Mouse (Mus musculus) heart, embryonic 16.5 days (tissue): ENCODE measurements at regions not wholly inside any gene's neighbourhood (a gene's known extent, or its start where the extent isn't known, plus 50 kb on each side); places are given as distances from the start of the nearest gene placed in this dataset.

Source experiments
- ATAC-seq: fragments of 200-750 bp; cut with Nextera tagmentation; replicated peaks from 2 replicates; pipeline ENCODE4 v1.8.0; 2017; ENCODE audit warnings: moderate number of reproducible peaks; ENCODE audit not compliant: insufficient read depth, low FRiP score; ENCODE audit errors: extremely low read depth
- H3K27ac ChIP-seq: fragments of 300-500 bp; sonication (generic); 2 replicates; pipeline ENCODE4 v1.5.1; 2014; ENCODE audit warnings: mild to moderate bottlenecking, low read length, control low read depth, moderate library complexity
- H3K27me3 ChIP-seq: fragments of 300-500 bp; sonication (generic); 2 replicates; pipeline ENCODE4 v1.6.1; 2014; ENCODE audit warnings: low read length, mixed read lengths; ENCODE audit not compliant: control insufficient read depth, insufficient read depth
- H3K36me3 ChIP-seq: fragments of 300-500 bp; sonication (generic); 2 replicates; pipeline ENCODE4 v1.6.1; 2014; ENCODE audit not compliant: control insufficient read depth, insufficient read depth
- H3K4me1 ChIP-seq: fragments of 300-500 bp; sonication (generic); 2 replicates; pipeline ENCODE4 v1.6.1; 2014; ENCODE audit warnings: low read length, mixed read lengths; ENCODE audit not compliant: control insufficient read depth, insufficient read depth
- H3K4me2 ChIP-seq: fragments of 300-500 bp; sonication (generic); 2 replicates; pipeline ENCODE4 v1.6.1; 2014; ENCODE audit warnings: low read depth, mild to moderate bottlenecking, control low read depth, low read length
- H3K4me3 ChIP-seq: fragments of 300-500 bp; sonication (generic); 2 replicates; pipeline ENCODE4 v1.5.1; 2014; ENCODE audit warnings: mild to moderate bottlenecking, control low read depth, low read length
- H3K9ac ChIP-seq: fragments of 300-500 bp; sonication (generic); 2 replicates; pipeline ENCODE4 v1.6.1; 2014; ENCODE audit warnings: low read length, control low read depth
- H3K9me3 ChIP-seq: fragments of 300-500 bp; sonication (generic); replicated peaks from 2 replicates; pipeline ENCODE4 v1.6.1; 2016; ENCODE audit warnings: low read length; ENCODE audit not compliant: control insufficient read depth
- WGBS: fragments of 180-500 bp; shearing (Covaris S2); extraction: QIAGEN DNeasy Blood & Tissue Kit; methylation state at CpG from one replicate; pipeline ENCODE4 v1.1.7; 2014; 5-methylcytosine and 5-hydroxymethylcytosine counted together

DNA sequence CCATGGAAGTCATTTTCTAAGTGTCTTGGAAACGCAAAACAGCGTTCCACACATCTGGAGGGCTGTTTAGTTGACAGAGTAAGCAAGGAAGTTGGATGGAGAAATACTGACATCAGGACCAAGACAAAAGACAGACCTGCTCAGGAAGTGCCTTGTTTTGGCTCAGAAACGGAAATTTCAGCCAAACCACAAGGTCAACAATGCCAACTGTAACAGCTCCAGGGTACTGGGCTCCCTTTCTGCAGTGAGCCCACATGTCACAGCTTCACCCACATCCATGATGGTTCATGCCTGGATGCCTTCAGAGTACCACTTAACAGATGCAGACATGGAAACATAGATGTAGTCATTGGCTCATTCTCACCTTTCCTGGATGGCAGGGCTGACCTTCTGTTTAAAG lies 296.2 kb downstream of the Fut8 start:
- no peak overlapping the region for H3K4me2 ChIP-seq
- no peaks in the 10 kb centered on the region for H3K9me3 ChIP-seq
- ATAC-seq, result no peak
- H3K4me3 ChIP-seq, result no peak overlapping the region
- no peaks in the 10 kb centered on the region for H3K36me3 ChIP-seq
- H3K4me1 ChIP-seq, result 0 out of 2 replicates have a peak, but pooled peaks cover 2% of the 10 kb centered on the region
- no peak overlapping the region for H3K9ac ChIP-seq
- 60% methylated on average over 3 of the region's 3 CpGs for WGBS
- H3K27ac ChIP-seq, result no peak overlapping the region
- no peaks in the 10 kb centered on the region; the same call in 1 of the 2 replicates for H3K27me3 ChIP-seq

DNA sequence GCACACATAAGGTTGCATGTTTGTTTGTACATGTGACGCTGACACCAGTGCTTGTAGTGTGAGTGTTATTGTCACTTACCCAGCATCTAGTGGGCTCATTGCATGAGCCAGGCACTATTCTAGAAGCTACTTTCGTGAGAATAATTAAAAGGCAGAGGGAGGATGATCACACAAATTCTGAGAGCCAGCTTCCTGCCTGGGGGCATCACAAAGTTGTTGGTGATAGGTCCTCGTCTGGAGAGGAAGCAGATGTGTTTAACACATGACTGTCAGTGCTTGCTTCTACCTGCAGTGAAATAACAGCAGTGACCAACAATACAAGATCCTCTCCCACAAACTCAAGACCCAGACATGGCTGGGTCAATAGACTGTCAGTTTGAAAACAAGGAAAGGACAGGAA lies 297.2 kb downstream of the Fut8 start:
- H3K27ac ChIP-seq, result no peak overlapping the region
- H3K9me3 ChIP-seq, result no peaks in the 10 kb centered on the region
- H3K4me1 ChIP-seq, result 0 out of 2 replicates have a peak, but pooled peaks cover 2% of the 10 kb centered on the region
- no peaks in the 10 kb centered on the region for H3K36me3 ChIP-seq
- H3K9ac ChIP-seq, result no peak overlapping the region
- no peak for ATAC-seq
- no peak overlapping the region for H3K4me3 ChIP-seq
- no peak overlapping the region for H3K4me2 ChIP-seq
- H3K27me3 ChIP-seq, result no peaks in the 10 kb centered on the region; the same call in 1 of the 2 replicates
- WGBS, result 66% methylated on average over 3 of the region's 3 CpGs

DNA sequence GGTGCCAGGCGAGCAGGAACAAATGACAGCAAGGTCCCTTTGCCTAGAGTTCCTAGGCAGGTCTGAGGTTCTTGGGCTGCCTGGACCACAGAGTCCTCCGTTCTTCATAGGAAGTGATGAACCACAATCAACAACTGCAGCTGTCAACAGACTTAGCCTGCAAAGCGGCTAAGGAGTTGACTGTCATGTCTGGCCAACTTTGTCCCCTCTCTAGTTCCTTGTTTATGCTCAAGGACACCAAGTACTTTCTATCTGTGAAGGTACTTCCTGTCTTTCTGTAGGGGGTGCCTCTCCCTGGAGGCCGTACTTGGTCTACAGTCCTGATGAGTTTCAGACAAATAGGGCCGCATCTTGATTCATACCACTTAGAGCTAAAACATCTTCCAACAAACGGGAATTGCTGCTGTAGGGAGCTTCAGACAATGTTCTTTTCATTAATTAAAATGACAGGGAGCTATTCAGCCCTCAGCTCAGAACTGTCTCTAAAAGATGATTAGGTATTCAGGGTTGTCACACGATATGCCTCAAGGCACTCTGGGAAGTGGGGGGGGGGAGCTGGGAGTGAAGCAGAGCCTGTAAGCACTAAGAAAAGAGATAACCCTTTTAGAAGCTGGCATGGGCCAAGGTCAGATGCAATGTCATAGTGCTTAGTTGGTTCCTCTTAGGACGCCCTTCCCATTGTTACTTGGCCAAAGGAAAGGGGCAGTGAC lies 299.4 kb downstream of the Fut8 start:
- WGBS, result 62% methylated on average over 8 of the region's 8 CpGs
- Histone ChIP-seq H3K4me1 (0 out of 2 replicates have a peak, but pooled peaks cover 2% of the 10 kb centered on the region), H3K4me2 (no peak overlapping the region), H3K9ac (no peak overlapping the region), H3K27ac (no peak overlapping the region), H3K9me3 (no peaks in the 10 kb centered on the region), H3K4me3 (no peak overlapping the region), H3K27me3 (no peaks in the 10 kb centered on the region), H3K36me3 (no peaks in the 10 kb centered on the region)
- ATAC-seq, result no peak

DNA sequence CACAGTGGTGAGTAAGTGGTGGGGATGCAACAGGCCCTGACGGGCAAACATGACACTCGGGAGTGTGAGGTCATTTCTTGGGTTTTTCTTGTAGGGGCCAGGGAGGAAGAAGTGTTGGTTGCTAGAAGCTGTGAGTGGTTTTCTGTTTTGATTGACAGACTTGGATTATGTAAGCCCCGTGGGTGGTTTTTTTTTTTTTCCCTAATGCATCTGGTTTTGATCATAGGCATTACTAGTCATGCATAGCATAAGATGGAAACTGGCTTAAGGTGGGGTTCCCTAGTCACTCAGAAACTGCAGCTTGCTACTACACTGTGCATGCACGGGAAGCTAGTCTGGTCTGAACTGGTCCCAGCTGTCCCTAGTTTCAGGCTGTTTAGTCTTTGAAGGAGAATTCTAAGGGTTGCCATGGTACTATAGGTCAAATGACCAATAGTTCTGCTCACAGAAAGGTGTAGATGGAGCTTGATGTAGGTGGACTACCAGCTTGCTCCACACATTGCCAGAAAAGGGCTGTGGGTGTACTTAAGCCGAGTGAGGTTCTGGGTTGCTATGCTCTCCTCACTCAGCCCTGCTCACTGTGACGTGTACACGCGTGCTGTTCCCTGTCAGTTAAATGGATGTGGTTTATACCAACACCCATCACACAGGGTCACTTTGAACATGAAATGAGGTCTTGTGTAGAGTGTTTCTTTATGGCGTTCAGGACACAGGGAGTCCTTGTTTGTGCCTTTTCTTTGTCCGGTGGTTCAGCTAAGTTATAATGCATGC lies 301.9 kb downstream of the Fut8 start:
- 0 out of 2 replicates have a peak, but pooled peaks cover 2% of the 10 kb centered on the region for H3K4me1 ChIP-seq
- no peak overlapping the region for H3K4me3 ChIP-seq
- 80% methylated on average over 10 of the region's 10 CpGs for WGBS
- no peak for ATAC-seq
- H3K4me2 ChIP-seq, result no peak overlapping the region
- no peaks in the 10 kb centered on the region for H3K9me3 ChIP-seq
- H3K27me3 ChIP-seq, result no peaks in the 10 kb centered on the region
- no peak overlapping the region for H3K27ac ChIP-seq
- no peaks in the 10 kb centered on the region for H3K36me3 ChIP-seq
- no peak overlapping the region for H3K9ac ChIP-seq

DNA sequence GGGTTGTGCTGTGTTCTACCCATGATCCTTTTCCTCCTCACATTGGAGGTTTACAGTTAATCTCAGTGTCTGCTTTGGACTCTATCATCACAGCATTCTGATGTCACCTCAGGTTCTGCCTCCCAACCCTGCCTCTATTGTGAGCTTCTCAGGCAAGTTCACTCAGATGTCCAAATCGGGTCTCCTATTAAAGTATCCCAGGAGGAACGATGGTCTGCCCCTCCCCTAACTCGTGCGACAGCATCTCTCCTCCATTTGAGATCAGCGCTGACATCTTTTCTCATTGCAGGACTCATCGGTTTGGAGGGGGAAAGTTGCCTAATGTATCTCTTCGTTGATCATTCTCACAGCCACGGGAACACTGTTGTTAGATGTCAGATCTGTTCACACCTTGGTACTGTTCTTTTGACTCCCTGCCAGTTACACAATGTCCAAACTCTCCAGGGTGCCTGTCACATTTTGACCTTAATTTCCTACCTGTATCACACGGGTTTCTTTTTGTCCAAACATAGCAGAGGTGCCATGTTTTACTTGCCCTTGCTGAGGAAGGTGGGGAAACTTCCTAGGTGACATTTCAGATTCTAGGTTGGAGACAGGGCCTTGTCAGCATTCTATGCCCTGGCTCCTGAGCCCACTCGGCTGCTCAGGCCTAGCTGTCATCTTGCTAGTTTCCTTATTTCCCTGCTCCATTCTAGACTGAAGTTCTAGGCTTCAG lies 303.3 kb downstream of the Fut8 start:
- Histone ChIP-seq H3K27ac (no peak overlapping the region), H3K36me3 (no peaks in the 10 kb centered on the region), H3K4me1 (0 out of 2 replicates have a peak, but pooled peaks cover 2% of the 10 kb centered on the region), H3K9ac (no peak overlapping the region), H3K4me3 (no peak overlapping the region), H3K27me3 (no peaks in the 10 kb centered on the region), H3K9me3 (no peaks in the 10 kb centered on the region), H3K4me2 (no peak overlapping the region)
- 67% methylated on average over 10 of the region's 10 CpGs for WGBS
- ATAC-seq, result no peak

DNA sequence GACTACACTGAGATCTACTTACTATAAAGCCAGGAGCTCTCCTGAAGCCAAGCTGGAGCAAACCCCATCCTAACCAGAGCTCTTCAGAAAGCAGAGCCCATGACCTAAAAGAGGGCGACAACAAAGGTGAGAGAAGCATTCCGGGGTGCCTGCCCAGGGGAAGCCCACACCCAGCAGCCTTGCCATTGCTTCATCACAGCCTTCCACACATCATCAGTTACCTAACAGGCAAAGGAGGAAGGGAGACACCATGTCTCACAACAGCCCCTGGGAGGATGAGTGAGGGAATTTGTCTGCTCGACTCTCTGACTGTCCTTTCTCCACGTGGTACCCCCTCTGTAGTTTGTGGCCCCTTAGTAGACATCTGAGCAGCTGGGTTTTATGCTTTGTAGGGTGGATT lies 303.9 kb downstream of the Fut8 start:
- no peak overlapping the region for H3K9ac ChIP-seq
- H3K9me3 ChIP-seq, result no peaks in the 10 kb centered on the region
- H3K4me1 ChIP-seq, result 0 out of 2 replicates have a peak, but pooled peaks cover 2% of the 10 kb centered on the region
- 64% methylated on average over 4 of the region's 4 CpGs for WGBS
- H3K27me3 ChIP-seq, result no peaks in the 10 kb centered on the region
- no peak overlapping the region for H3K4me2 ChIP-seq
- no peaks in the 10 kb centered on the region for H3K36me3 ChIP-seq
- ATAC-seq, result no peak
- H3K27ac ChIP-seq, result no peak overlapping the region
- H3K4me3 ChIP-seq, result no peak overlapping the region

DNA sequence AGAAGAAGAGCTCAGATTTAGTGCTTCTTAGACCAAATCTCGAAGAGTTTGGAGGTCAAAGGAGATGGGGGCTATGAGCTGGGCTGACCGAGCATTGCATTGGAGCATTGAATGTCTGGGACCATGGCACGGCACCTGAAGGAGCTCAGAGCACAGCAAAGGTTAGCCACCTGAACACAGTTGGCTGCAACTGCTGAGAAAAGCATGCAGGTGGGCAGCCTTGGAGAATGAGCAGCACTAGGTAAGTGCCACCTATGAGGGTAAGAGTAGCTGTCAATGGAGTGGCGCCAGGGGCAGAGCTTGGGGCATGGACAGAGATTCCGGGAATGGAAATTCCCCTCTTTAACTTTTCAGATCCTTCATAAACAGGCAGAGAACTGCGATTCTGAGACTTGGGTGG lies 305.7 kb downstream of the Fut8 start:
- 79% methylated on average over 6 of the region's 6 CpGs for WGBS
- no peak for ATAC-seq
- H3K36me3 ChIP-seq, result no peaks in the 10 kb centered on the region

DNA sequence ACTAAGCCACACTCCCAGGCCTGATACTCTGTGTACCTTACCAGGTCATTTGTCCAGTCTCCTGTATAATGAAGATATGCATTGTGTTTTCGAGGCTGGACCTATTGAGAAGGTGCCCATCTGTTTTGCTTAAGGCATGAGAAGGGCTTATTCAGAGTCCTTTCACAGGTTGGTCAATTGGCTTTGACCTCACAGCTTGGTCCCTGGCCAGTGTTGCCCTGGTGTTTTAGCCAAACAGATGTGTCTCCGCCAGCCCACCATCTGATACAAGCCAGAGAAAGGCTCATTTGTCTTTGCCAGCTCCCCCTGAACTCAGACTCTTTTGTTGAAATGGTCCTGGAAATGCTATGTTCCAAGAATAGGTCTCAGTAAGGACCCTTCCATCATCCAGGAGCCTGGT lies 308.2 kb downstream of the Fut8 start:
- H3K4me1 ChIP-seq, result no peaks in the 10 kb centered on the region
- no peaks in the 10 kb centered on the region for H3K27me3 ChIP-seq
- 66% methylated on average over 2 of the region's 2 CpGs for WGBS
- no peak overlapping the region for H3K4me2 ChIP-seq
- no peak for ATAC-seq
- H3K9me3 ChIP-seq, result no peaks in the 10 kb centered on the region
- no peaks in the 10 kb centered on the region for H3K36me3 ChIP-seq
- H3K9ac ChIP-seq, result no peak overlapping the region
- H3K4me3 ChIP-seq, result no peak overlapping the region
- no peak overlapping the region for H3K27ac ChIP-seq

More for the DNA sequence above, 305.7 kb downstream of the Fut8 start:
- Histone ChIP-seq H3K27me3 (no peaks in the 10 kb centered on the region), H3K4me3 (no peak overlapping the region), H3K4me2 (no peak overlapping the region), H3K27ac (no peak overlapping the region), H3K4me1 (no peaks in the 10 kb centered on the region), H3K9ac (no peak overlapping the region), H3K9me3 (no peaks in the 10 kb centered on the region)

DNA sequence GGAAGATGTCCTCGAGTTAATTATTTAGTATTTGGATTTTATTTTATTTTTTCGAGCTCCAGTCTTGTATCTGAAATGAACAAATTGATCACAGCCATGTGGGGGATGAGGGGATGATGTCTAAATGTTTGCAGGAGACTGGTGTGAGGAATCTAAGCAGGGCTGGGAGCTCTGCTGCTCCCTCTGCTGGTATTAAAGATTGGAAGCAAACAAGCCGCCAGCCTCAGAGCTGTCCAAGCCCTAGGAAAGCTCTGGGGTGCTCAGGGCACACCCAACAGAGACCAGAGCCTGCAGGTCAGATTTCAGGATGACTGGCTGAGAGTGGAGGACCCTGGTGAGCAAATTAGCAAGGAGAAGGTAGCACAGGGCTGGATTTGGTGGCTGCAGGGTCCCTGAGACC lies 330.4 kb downstream of the Fut8 start:
- 1% methylated on average over 3 of the region's 3 CpGs for WGBS
- Histone ChIP-seq H3K9me3 (no peaks in the 10 kb centered on the region), H3K4me2 (no peak overlapping the region), H3K27me3 (no peaks in the 10 kb centered on the region; the same call in 1 of the 2 replicates), H3K4me3 (no peak overlapping the region), H3K27ac (no peak overlapping the region), H3K9ac (no peak overlapping the region), H3K36me3 (no peaks in the 10 kb centered on the region), H3K4me1 (no peaks in the 10 kb centered on the region)
- no peak for ATAC-seq
